Mouse (Mus musculus): ENCODE measurements around the gene Snx21. TPM values are rescaled to one million over a fixed set of nuclear protein-coding genes. Genes with fewer than 3 reads are reported as not detected.
"Not testable (repeated sequence)": the region's sequence is repeated elsewhere in the genome, so short reads cannot be mapped to it uniquely, and the experiment has no call there.

Gene Snx21
- total RNA-seq, 2 experiments from 2014 or later: 5.0 to 5.2 TPM

DNA sequence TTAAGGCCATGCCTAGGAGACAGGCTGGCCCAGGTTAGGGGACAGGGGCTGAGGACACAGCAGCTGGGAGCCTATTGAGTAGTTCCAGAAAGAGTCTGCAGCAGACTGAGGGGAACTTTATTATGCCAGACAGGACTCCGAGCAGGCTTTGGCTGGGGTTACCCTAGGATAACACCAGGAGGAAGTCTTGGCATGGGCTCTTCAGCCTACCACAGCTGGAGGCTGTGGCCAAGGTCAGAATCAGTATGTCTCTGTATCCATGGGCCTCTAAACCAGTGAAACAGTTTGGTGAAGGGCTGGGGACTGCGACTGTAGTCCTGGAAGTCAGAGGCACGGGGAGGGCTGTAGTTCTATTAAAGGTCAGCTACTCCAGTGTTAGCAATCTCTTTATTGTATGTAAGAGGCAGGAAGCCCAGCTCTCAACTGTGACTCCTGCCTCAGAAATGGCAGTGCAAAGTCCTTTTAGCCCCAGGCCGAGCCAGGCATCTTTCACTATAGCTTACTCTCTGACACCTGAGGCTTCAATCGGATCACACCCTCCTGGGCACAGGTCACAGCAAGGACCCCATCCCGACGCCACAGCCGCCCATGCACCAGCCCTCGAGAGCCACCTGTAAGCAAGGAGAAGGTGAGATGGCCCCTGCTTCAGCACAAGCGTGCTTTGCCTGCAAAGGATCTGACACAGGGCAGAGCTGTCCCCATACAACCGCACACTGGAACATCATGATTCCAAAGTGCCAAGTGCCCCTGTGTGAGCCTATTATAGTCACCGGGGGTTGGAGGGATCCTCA is 7.0 kb downstream of the Snx21 start:
- ATAC-seq (ENCODE audit: poor library complexity, severe bottlenecking): no peak

DNA sequence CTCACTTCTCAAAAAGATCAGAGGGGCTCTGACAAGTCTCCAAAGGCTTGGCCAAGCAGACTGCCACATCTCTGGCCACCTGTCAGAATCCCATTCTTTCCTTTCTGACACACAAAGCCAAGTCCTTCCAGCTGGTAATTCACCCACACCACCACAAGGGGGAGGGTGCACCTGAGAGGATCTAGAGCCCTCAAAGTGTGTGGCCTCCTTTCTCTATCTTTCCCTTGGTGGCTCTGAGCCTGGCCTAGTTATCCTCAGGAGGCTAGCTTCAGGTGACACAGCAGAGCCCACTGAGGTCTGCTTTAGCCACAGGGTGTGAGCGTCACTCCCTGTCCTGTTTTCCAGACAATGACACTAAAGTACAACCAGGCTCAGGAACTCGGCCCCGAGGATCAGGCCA is 7.6 kb downstream of the Snx21 start:
- ATAC-seq (ENCODE audit: poor library complexity, severe bottlenecking): peak; percentile 69

DNA sequence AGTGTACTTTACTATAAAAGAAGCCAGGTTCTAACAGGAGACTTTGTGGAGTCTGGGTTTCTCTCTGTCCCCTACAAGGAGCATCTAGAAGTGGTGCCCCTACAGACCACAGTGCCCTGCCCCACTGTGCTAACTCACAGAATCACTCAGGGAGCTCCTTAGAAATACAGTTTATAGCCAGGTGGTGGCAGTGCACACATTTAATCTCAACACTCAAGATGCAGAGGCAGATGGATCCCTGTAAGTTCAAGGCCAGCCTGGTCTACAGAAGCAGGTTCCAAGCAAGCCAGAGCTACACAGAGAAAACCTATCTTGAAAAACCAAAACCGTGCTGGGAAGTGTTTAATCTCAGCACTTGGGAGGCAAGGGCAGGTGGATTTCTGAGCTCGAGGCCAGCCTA is 8.1 kb downstream of the Snx21 start:
- no peak for ATAC-seq (ENCODE audit: poor library complexity, severe bottlenecking)

DNA sequence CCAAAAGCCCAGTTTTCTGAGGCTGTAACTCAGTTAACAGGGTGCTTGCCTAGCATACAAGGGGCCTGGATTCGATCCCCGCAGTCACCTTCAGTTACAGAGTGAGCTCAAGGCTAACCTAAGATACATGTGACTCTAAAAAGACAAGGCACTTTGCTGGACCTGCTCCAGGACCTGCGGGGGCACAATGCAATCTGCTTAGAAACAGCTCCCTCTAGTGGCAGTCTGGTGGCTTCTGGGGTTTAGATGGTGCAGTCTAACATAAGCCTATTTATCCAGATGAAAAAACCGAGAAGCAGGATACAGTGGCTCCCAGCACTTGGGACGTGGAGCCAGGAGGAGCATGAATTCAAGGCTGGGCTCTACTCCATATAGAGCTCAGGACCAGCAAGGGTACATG is 8.7 kb downstream of the Snx21 start:
- peak; percentile 85 for ATAC-seq (ENCODE audit: poor library complexity, severe bottlenecking)

DNA sequence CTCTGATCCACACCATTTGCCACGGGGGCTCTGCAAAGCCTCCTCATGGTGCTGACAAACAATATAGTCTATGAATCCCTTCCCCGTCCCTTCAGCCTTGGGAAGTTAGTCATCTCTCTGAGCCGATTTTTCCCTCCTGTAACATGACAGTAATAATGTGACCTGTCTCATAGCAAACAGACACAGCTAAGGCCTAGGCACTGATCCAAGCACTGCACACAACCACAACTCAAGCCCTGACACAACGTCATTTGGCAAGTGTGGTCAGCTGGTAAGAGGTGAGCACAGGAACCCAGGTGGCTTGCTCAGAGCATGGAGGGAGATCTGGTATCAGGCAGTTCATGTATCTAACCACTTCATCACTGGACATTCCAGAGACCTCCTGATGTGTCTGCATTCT is 10.2 kb downstream of the Snx21 start:
- ATAC-seq (ENCODE audit: poor library complexity, severe bottlenecking): no peak

DNA sequence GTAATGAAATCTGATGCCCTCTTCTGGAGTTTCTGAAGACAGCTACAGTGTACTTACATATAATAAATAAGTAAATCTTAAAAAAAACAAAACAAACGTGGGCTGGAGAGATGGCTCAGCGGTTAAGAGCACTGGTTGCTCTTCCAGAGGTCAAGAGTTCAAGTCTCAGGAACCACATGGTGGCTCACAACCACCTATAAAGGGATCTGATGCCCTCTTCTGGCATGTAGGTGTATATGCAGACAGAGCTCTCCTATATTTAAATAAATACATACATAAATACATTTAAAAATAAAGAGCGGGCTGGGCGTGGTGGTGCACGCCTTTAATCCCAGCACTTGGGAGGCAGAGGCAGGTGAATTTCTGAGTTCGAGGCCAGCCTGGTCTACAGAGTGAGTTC is 12.9 kb downstream of the Snx21 start:
- ATAC-seq (ENCODE audit: poor library complexity, severe bottlenecking): not testable (repeated sequence)

DNA sequence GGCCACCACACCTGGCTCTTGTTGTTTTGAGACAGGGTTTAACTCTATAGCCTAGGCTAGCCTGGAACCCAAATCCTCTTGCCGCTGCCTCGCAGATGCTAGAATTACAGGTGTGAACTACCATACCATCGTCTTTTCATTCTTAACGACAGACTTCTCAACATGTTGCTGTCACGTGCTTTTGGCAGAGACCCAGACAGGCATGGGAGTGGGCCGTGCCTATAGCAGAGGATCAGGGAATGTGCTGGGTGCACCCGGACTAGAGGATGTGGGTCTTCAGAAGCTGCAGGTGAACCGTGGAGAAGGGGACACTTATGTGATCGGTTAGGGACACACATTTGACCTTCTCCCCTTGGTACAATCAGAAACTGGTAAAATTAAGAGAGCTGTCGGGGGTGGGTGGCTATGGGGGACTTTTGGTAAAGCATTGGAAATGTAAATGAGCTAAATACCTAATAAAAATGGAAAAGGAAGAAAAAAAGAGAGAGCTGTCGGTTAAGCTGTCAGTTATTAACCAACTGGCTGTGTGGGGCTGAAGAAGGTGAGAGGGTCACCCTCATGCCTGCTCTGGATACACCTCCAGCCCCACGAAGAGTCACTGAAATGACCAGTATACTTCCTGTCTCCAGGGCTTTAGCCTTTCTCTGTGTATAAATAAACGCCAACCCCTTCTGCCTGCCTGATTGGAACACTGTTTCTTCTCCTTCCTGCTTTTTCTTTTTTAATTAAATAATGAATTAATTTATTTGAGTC is 14.8 kb downstream of the Snx21 start:
- ATAC-seq (ENCODE audit: poor library complexity, severe bottlenecking): no peak

DNA sequence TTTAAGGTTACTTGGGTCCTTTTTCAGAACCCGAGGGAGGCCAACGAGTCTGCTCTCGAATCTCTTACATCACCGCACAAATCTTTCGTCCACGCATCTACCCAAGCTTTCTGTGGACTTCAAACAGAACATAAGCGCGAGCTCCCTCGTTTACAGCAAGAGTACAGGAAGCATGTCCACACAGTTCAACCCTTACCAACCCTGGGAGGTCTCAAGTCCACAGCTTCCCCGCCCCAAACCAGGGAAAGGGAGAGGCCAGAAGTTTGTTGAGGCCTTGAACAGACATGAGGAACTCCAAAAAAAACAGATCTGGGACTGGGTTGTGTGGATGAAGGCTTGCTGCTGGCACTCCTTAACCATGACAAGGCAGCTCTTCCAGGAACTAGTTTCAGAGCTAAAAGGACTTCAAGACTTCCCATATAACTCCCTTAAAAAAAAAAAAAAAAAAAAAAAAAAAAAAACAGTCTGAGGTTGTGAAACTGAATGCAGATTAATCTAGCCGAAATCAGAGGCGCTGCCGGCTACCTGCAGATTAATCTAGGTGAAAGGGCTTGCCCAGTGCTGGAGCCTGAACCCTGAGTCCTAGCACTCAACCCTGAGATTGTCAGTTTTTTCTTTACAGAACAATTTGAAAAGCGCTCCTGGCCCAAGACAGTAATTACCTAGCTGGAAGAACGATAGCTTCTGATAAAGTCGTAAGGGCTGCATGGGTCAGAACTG is 17.7 kb downstream of the Snx21 start:
- no peak for ATAC-seq (ENCODE audit: poor library complexity, severe bottlenecking)

DNA sequence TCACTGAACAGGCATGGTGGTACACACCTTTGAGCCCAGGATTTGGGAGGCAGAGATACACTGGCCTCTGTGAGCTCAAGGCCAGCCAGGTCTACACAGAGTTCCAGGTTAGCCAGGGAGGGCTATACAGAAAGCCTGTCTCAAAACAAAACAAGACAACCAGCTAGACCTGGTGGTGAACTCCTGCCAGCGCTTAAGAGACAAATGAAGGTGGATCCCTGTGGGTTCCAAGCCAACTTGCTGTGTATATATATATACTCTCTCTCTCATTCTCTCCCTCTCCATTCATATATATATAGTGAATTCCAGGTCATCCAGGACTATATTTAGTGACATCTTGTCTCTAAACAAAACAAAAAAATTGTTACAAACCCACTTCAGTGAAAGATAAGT is 18.3 kb downstream of the Snx21 start:
- ATAC-seq (ENCODE audit: poor library complexity, severe bottlenecking): no peak

DNA sequence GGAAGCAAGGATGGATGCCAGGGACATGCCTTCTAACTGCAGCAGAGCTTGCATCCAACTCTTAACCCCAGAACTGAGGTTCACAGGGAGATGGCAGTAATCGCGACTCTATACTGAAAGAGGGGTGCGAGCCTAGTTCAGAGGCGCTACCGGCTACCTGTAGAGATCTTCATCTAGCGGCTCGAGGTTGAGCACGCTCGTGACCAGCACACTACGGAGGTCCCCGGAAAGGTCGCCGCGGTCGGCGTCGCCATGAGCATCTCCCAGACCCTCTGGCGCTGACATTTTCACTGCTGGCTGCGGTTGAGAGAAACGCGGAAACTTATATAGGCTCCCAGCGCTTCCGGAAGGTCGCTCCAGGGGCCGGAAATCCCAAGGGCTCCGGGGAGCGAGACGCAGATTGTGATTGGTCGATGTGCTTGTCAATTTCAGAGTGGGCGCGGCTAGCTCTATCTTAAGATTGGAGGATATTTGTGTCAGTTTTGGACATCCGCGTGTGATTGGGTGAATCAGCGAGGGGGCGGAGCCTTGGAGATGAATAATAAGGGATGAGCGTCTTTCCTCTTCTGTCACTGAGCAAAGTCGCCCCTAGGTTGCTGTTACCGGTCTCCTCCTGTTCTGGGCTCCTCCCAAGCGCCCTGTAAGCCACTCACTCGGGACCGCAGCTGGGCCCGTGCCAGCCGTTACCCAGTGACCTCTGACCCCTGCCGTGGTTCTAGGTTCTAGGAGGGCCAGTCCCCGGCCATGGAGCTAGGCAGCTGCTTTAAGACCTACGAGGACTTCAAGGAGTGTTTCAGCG is 19.1 kb downstream of the Snx21 start, which contains the start of the genes Acot8 and Zswim3:
Gene Acot8 (minus strand): TSS at position 350 of the 799 bp plus-strand sequence.
Gene Zswim3 (plus strand): TSS at position 566 of the 799 bp plus-strand sequence.
- peak; percentile 92 for ATAC-seq (ENCODE audit: poor library complexity, severe bottlenecking)

DNA sequence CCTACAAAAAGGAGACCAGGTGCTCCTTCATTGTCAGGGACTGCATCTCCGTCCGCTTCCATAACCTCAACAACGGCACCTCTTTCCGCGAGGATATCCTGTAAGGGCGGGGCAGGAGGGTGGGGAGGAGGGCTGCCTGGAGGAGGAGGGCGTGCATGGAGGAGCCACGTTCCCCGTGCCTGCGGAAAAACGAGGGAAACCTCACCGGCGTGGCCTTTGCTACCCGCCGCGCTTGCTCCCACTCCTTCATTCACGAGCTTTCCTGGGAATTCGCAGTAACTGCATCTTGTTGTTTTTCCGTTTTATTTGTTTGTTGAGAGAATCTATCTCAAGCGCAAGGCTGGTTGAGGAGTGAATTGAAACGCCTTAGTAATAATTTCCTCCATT is 19.7 kb downstream of the Snx21 start:
- peak; percentile 47 for ATAC-seq (ENCODE audit: poor library complexity, severe bottlenecking)

DNA sequence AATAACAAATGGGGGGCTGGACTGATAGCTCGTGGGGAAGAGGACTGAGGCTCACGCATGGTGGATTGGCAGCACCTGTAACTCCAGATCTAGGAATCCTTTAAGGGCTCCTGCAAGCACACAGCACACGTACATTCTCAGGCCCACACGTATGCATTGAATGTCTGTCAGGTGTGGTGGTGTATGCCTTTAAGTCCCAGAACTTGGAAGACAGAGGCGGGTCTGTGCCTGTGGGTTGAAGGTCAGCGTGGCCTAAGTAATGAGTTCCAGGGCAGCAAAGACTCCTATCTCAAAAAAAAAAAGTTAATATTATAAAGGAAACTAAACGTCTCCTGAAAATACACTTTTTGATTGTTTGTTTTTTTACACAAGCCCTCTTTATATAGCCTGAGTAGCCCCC is 21.0 kb downstream of the Snx21 start:
- no peak for ATAC-seq (ENCODE audit: poor library complexity, severe bottlenecking)

DNA sequence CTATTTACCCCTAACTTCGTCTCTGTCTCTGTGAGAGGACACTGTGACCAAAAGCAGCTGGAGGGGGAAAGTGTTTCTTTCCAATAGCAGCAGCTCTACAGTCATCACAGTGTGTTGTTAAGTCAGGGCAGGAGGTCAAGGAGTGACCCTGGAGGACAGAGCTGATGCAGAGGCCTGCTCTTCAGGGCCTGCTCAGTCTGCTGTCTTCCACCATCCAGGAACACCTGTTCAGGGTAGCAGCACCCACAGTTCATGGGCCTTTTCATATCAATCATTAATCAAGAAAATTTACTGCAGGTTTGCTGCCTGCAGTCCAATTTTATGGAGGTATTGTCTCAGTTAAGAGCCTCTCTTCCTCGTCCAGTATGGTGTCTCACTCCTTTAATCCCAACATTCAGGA is 27.9 kb downstream of the Snx21 start:
- no peak for ATAC-seq (ENCODE audit: poor library complexity, severe bottlenecking)

DNA sequence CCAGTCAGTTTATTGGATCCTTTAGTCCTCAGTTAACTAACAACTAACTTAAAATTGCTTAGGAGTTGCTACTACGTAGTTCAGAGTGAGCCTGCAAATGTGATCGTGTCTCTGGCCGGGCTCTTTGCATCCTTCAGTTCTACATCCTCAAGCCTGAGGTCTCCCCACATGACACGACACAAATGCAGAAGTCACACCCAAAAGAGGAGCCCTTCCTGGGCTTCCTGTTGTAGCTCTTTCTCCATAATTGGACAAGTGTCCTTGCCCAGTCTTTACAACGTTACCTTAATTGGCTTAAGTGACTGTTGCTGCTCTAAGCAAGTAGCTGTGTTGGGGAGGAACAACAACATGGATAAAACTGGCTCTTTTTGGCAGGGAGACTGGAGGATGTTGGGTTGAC is 29.7 kb downstream of the Snx21 start:
- ATAC-seq (ENCODE audit: poor library complexity, severe bottlenecking): peak; percentile 91

DNA sequence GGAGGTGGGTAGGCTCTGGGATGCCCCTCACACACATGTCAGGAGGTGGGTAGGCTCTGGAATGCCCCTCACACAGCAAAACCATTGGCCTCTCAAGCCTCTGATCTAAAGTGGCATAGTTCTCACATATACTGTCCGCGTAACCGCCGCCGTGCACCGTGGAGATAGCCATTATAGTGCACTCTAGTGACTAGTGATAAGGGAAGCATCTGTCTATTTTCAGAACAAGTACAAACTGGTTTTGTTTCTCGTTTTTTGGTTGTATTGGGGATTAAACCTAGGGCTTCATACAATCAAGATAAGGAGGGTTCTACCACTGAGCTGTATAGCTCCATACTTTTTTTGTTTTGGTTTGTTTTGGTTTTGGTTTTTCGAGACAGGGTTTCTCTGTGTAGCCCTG is 30.2 kb downstream of the Snx21 start:
- ATAC-seq (ENCODE audit: poor library complexity, severe bottlenecking): peak; percentile 41

DNA sequence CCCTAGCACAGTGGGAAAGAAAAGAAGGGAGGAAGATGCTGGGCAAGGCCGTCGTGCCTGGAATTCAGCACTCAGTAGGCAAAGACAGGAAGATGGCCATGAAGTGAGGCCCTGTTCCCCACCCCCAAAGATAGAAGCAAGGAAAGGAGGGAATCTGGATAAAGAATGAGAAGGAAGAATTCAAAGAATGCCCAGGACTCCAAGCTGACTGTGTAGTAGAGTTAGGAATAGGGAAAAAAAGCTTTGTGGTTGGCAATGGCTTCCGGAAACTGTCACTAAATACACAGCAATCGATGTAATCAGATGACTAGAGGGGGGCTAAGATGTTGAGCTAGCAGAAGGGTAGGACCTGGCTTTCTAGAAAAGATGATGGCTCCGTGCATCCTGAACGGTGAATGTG is 31.6 kb downstream of the Snx21 start:
- no peak for ATAC-seq (ENCODE audit: poor library complexity, severe bottlenecking)

DNA sequence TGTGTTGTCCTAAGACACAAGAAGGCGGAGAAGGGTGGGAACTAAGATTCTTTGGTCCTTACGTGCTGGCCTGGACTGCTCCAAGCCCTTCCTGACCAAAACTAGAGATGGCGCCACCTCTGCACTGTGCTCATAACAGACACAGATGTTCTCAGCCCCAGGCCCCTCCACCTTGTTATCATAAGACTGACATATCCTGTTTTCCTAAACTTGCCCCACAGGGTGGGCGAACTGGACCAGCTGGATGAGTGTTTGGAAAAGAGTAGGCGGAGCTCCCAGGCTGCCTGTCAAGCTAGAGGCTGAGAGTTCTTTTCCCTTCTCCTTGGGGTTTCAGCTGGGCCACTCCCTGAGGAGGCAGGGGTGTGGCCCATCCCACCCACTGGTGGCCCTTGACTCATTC is 32.1 kb downstream of the Snx21 start:
- ATAC-seq (ENCODE audit: poor library complexity, severe bottlenecking): no peak

DNA sequence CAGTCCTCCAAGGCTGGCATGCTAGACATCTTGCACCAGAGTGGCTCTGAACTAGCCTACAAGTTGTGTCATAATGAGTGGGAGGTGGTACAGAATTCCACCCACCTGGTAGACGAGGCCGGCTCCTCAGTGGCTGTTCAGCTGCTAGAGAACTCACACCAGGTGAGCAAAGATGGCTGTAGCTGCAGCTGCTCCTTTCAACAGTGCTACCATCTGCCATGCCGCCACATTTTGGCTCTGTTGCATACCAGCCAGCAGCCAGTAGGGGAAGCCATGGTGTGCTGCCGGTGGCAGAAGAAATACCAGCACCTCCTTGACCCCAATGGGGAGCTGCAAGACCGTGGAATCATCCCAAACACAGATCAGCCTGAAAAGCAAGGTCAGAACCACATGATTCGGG is 35.4 kb downstream of the Snx21 start:
- no peak for ATAC-seq (ENCODE audit: poor library complexity, severe bottlenecking)

DNA sequence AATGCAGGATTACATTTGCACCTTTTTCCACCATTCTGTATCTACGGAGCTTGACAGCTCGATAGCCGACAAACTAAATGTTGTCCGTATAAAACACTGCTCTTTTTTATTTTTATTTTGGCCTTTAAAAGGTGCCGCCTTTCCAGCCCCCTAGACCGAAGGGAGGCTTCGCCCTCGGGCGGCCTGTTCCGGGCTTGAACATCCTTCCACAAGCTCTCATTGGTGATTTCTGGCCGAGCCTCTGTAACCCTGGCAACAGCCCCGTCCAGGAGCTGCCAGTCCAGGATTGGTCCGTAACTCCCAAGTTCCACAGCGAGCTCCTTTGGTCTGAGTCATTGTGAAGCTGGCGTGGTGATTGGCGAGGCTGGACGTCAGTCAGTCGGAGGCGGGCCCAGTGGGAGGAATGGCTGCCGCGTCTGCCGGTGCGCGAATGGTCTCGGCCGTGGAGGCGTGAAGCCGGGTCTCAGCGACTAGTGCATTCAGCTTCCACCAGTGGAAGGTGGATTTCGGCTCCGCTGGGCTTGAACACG is 37.1 kb downstream of the Snx21 start, which contains the start of gene Zswim1:
Gene Zswim1 (plus strand): TSS at position 51 of the 530 bp plus-strand sequence.
- peak; percentile 99 for ATAC-seq (ENCODE audit: poor library complexity, severe bottlenecking)

DNA sequence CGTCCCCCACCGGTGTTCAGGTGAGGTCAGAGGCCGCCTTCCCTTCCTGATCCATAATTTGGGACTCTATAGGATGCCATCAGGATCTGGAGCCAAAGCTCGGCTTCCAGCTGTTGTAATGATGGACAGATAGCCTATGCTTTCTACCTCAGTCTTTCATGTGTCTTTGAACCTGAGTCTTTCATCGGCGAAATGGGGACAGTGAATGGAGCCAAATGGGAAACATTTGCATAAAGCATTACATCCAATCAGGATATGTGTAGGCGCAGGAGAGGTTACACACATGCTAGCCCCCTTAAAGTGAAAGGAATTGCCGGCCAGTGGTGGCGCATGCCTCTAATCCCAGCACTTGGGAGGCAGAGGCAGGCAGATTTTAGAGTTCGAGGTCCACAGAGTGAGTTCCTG is 37.6 kb downstream of the Snx21 start:
- ATAC-seq (ENCODE audit: poor library complexity, severe bottlenecking): peak; percentile 22

Measured in megakaryocyte, adult 5-6 weeks (primary cell).